Mouse (Mus musculus): ENCODE results near the gene Calb2. TPM values are rescaled to one million over a fixed set of nuclear protein-coding genes. Genes with fewer than 3 reads are reported as not detected.

Calb2 gene
- polyA plus RNA-seq, 1 experiment from 2014 or later, result 93.1 TPM

DNA sequence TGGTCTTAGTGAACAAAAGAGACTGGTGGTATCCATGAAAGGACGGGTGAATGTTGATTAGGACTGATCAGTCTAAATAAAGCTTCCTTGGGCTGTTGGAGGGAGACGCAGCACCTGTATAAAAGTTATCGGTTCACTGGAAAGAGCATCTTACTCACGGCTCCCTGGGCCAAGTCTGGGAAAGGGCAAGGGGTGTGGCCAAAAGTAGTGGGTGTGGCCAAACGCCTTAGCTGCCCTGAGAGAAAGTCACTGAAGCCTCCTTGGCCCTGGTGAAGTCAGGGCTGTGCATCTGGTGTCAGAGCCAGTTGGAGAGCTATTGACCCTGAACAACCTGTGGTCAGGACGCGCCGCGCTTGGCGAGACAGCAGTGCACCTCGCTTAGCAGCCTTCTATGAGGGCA lies 15.7 kb upstream of the Calb2 start:
- Histone ChIP-seq H3K4me2 (ENCODE audit: low read length) (no peak overlapping the region), H3K4me3 (replicated peaks; ENCODE audit: low read length) (no peak overlapping the region), H3K9me3 (ENCODE audit: control insufficient read depth, low read length) (no peaks in the 10 kb centered on the region), H3K4me1 (replicated peaks; ENCODE audit: control insufficient read depth, insufficient read depth, low read length) (peaks cover 9% of the 10 kb centered on the region), H3K36me3 (ENCODE audit: control insufficient read depth, insufficient read depth) (no peaks in the 10 kb centered on the region), H3K27ac (ENCODE audit: low read length) (no peak overlapping the region), H3K27me3 (replicated peaks; ENCODE audit: control insufficient read depth, insufficient read depth, low read length) (no peaks in the 10 kb centered on the region), H3K9ac (replicated peaks; ENCODE audit: low read depth, low read length) (no peak overlapping the region)
- WGBS, result 27% methylated on average over 11 of the region's 11 CpGs
- ATAC-seq, result no peak

DNA sequence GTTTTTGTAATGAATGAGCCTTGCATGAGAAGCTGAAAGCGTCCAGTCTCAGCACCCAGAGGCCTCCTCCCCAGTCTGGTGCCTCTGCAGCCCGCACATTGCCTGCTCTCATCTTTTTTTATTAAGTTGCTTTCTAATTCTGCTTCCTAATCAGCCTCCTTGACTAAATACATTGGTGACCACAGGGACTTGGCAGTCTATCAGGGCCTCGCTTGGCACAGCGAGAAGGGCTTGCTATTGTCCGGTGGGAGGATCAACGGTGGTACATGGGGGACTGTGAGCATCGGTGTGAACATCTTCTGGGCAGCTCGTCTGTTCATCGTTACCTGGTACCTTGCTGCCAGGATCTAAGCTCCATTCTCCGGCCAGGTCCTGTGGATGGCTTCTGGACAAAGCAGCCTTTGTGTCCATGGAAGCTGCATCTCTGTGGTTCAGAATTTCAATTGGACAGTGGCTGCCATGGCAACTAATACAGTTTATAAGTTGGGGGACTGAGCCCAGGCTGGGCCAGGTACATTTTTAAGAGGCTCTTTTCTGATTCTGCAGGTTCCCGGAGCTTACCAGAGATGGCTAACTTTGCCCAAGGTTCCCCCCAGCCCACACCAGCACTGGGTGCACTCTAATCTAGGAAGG lies 14.8 kb upstream of the Calb2 start:
- no peak overlapping the region for H3K27ac ChIP-seq (ENCODE audit: low read length)
- no peak overlapping the region for H3K4me2 ChIP-seq (ENCODE audit: low read length)
- H3K4me1 ChIP-seq (replicated peaks; ENCODE audit: control insufficient read depth, insufficient read depth, low read length), result peaks cover 13% of the 10 kb centered on the region
- H3K27me3 ChIP-seq (replicated peaks; ENCODE audit: control insufficient read depth, insufficient read depth, low read length), result no peaks in the 10 kb centered on the region
- no peak overlapping the region for H3K9ac ChIP-seq (replicated peaks; ENCODE audit: low read depth, low read length)
- H3K36me3 ChIP-seq (ENCODE audit: control insufficient read depth, insufficient read depth), result no peaks in the 10 kb centered on the region
- ATAC-seq, result no peak
- H3K9me3 ChIP-seq (ENCODE audit: control insufficient read depth, low read length), result no peaks in the 10 kb centered on the region
- WGBS, result 35% methylated on average over 11 of the region's 11 CpGs
- no peak overlapping the region for H3K4me3 ChIP-seq (replicated peaks; ENCODE audit: low read length)

DNA sequence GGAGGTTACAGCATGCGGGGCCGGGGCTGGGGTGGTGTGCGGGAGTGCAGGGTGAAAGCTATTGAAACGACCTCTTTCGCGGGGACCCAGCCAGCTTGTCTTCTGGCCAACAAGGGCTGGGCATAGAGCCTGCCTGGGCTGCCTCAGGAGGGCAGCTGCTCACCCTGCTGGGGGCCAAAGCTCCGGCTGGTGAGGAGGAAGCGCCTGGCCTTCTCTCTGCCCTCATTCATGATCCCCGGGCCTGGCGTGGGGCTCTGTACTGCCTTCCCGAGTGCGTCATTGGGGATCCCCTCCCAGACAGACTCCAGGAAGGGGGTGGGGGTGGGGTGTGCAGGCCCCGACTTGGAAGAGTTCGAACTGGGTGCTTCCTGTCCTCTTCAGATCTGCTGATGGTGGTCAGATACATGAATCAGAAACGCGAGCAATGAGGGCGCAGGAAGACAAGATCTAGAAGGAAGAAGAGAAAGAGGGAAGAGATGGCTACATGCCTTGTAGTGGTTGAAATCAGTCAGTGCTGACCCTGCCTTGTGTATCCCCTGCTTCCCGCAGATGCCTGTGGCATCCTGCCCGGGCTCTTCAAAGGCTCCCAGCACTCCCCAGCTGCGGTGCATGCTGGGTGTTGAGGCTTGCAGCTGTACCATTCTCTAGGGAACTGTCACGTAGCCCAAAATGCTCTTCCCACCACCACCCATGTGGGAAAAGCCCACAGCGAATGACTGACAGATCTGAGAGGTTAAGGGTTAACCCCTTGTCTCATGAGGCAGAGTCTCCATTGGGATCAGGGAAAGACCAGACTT lies 9.5 kb upstream of the Calb2 start:
- H3K4me1 ChIP-seq (replicated peaks; ENCODE audit: control insufficient read depth, insufficient read depth, low read length), result peaks cover 15% of the 10 kb centered on the region
- ATAC-seq, result peak; percentile 85
- 22% methylated on average over 22 of the region's 22 CpGs for whole genome bisulfite sequencing
- H3K4me2 ChIP-seq (ENCODE audit: low read length), result peak overlapping the region; percentile 9; the same call in 1 of the 2 replicates
- no peaks in the 10 kb centered on the region for H3K9me3 ChIP-seq (ENCODE audit: control insufficient read depth, low read length)
- H3K27me3 ChIP-seq (replicated peaks; ENCODE audit: control insufficient read depth, insufficient read depth, low read length), result no peaks in the 10 kb centered on the region
- no peaks in the 10 kb centered on the region for H3K36me3 ChIP-seq (ENCODE audit: control insufficient read depth, insufficient read depth)
- no peak overlapping the region for H3K4me3 ChIP-seq (replicated peaks; ENCODE audit: low read length)
- peak overlapping the region; percentile 53 for H3K27ac ChIP-seq (ENCODE audit: low read length)
- no peak overlapping the region for H3K9ac ChIP-seq (replicated peaks; ENCODE audit: low read depth, low read length)

GRCm38 (mm10) chr8:110174826-110175225 lies 6.8 kb upstream of the Calb2 start:
- Histone ChIP-seq H3K9ac (replicated peaks; ENCODE audit: low read depth, low read length) (no peak overlapping the region), H3K27ac (ENCODE audit: low read length) (no peak overlapping the region), H3K4me2 (ENCODE audit: low read length) (no peak overlapping the region), H3K4me3 (replicated peaks; ENCODE audit: low read length) (no peak overlapping the region), H3K36me3 (ENCODE audit: control insufficient read depth, insufficient read depth) (no peaks in the 10 kb centered on the region), H3K4me1 (replicated peaks; ENCODE audit: control insufficient read depth, insufficient read depth, low read length) (peaks cover 12% of the 10 kb centered on the region), H3K9me3 (ENCODE audit: control insufficient read depth, low read length) (no peaks in the 10 kb centered on the region), H3K27me3 (replicated peaks; ENCODE audit: control insufficient read depth, insufficient read depth, low read length) (peaks cover 5% of the 10 kb centered on the region; the same call in 1 of the 2 replicates)
- no peak for ATAC-seq
- 91% methylated on average over 4 of the region's 4 CpGs for WGBS

GRCm38 (mm10) chr8:110172161-110172560 lies 4.2 kb upstream of the Calb2 start:
- no peak for ATAC-seq
- Histone ChIP-seq H3K36me3 (ENCODE audit: control insufficient read depth, insufficient read depth) (no peaks in the 10 kb centered on the region), H3K27me3 (replicated peaks; ENCODE audit: control insufficient read depth, insufficient read depth, low read length) (peaks cover 14% of the 10 kb centered on the region), H3K4me3 (replicated peaks; ENCODE audit: low read length) (no peak overlapping the region), H3K4me2 (ENCODE audit: low read length) (no peak overlapping the region), H3K4me1 (replicated peaks; ENCODE audit: control insufficient read depth, insufficient read depth, low read length) (peaks cover 5% of the 10 kb centered on the region), H3K9me3 (ENCODE audit: control insufficient read depth, low read length) (no peaks in the 10 kb centered on the region), H3K9ac (replicated peaks; ENCODE audit: low read depth, low read length) (no peak overlapping the region), H3K27ac (ENCODE audit: low read length) (no peak overlapping the region)
- WGBS, result 44% methylated on average over 6 of the region's 6 CpGs

DNA sequence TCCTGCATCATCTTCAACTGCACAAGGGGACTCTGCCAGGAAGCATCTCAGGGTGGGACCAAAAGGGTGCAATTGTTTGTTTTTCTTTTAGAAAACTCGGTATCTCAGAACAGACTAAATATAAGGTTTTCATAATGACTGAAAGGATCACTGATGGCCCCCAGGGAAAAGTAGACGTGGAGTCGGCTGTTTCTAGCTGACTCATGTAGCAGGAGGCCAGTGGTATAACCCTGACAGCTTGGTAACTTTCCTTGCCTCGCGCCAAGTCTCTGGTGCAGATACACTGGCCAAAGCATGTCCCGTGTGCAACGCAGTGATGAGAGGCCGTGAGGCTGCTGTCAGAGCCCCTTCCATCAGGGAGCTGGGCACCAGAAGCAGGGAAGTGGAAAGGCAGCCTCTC lies 1.7 kb downstream of the Calb2 start:
- 80% methylated on average over 8 of the region's 8 CpGs for WGBS
- Histone ChIP-seq H3K4me3 (replicated peaks; ENCODE audit: low read length) (no peak overlapping the region), H3K4me1 (replicated peaks; ENCODE audit: control insufficient read depth, insufficient read depth, low read length) (peaks cover 4% of the 10 kb centered on the region), H3K27ac (ENCODE audit: low read length) (no peak overlapping the region), H3K4me2 (ENCODE audit: low read length) (no peak overlapping the region), H3K9me3 (ENCODE audit: control insufficient read depth, low read length) (no peaks in the 10 kb centered on the region), H3K27me3 (replicated peaks; ENCODE audit: control insufficient read depth, insufficient read depth, low read length) (peaks cover 14% of the 10 kb centered on the region), H3K9ac (replicated peaks; ENCODE audit: low read depth, low read length) (no peak overlapping the region), H3K36me3 (ENCODE audit: control insufficient read depth, insufficient read depth) (no peaks in the 10 kb centered on the region)
- ATAC-seq, result no peak

GRCm38 (mm10) chr8:110162007-110162406 lies 6.0 kb downstream of the Calb2 start:
- Histone ChIP-seq H3K4me3 (replicated peaks; ENCODE audit: low read length) (no peak overlapping the region), H3K36me3 (ENCODE audit: control insufficient read depth, insufficient read depth) (no peaks in the 10 kb centered on the region), H3K4me2 (ENCODE audit: low read length) (no peak overlapping the region), H3K27me3 (replicated peaks; ENCODE audit: control insufficient read depth, insufficient read depth, low read length) (no peaks in the 10 kb centered on the region), H3K9ac (replicated peaks; ENCODE audit: low read depth, low read length) (no peak overlapping the region), H3K9me3 (ENCODE audit: control insufficient read depth, low read length) (no peaks in the 10 kb centered on the region), H3K27ac (ENCODE audit: low read length) (no peak overlapping the region), H3K4me1 (replicated peaks; ENCODE audit: control insufficient read depth, insufficient read depth, low read length) (no peaks in the 10 kb centered on the region)
- WGBS, result 78% methylated on average over 6 of the region's 6 CpGs
- no peak for ATAC-seq

DNA sequence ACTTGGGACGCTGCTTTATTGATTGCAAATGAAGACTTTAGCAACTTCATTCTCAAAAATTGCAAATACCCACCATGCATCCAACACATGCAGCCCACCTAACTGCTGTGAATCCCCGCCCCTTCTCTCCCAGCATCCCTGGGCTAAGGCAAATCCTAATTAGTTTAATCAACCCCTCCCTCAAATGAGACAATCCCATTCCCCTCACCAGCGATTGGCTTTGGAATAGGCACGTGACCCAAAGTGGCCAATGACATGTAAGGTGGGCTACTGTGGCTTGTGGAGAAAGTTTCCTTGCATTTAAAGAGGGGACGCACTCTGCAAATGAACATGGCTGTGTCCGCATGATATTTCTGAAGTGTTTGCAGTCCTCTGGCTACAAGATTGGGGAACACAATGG lies 15.1 kb downstream of the Calb2 start:
- no peak for ATAC-seq
- H3K27me3 ChIP-seq (replicated peaks; ENCODE audit: control insufficient read depth, insufficient read depth, low read length), result no peaks in the 10 kb centered on the region
- no peaks in the 10 kb centered on the region for H3K36me3 ChIP-seq (ENCODE audit: control insufficient read depth, insufficient read depth)
- no peak overlapping the region for H3K4me2 ChIP-seq (ENCODE audit: low read length)
- H3K9ac ChIP-seq (replicated peaks; ENCODE audit: low read depth, low read length), result no peak overlapping the region
- H3K4me1 ChIP-seq (replicated peaks; ENCODE audit: control insufficient read depth, insufficient read depth, low read length), result no peaks in the 10 kb centered on the region
- H3K4me3 ChIP-seq (replicated peaks; ENCODE audit: low read length), result no peak overlapping the region
- H3K9me3 ChIP-seq (ENCODE audit: control insufficient read depth, low read length), result no peaks in the 10 kb centered on the region
- 71% methylated on average over 6 of the region's 6 CpGs for WGBS
- no peak overlapping the region for H3K27ac ChIP-seq (ENCODE audit: low read length)

GRCm38 (mm10) chr8:110145538-110145937 lies 22.5 kb downstream of the Calb2 start:
- Histone ChIP-seq H3K9ac (replicated peaks; ENCODE audit: low read depth, low read length) (no peak overlapping the region), H3K27ac (ENCODE audit: low read length) (no peak overlapping the region), H3K4me2 (ENCODE audit: low read length) (no peak overlapping the region), H3K9me3 (ENCODE audit: control insufficient read depth, low read length) (no peaks in the 10 kb centered on the region), H3K4me3 (replicated peaks; ENCODE audit: low read length) (no peak overlapping the region), H3K27me3 (replicated peaks; ENCODE audit: control insufficient read depth, insufficient read depth, low read length) (no peaks in the 10 kb centered on the region), H3K36me3 (ENCODE audit: control insufficient read depth, insufficient read depth) (no peaks in the 10 kb centered on the region), H3K4me1 (replicated peaks; ENCODE audit: control insufficient read depth, insufficient read depth, low read length) (no peaks in the 10 kb centered on the region)
- under 1% methylated on average over 4 of the region's 4 CpGs for WGBS
- ATAC-seq, result peak; percentile 67
